Mouse (Mus musculus) forebrain, postnatal 0 days (tissue): ENCODE data around the gene Ssbp2. TPM values are rescaled to one million over a fixed set of nuclear protein-coding genes. Genes with fewer than 3 reads are reported as not detected.

Experiments
- ATAC-seq: fragments of 200-750 bp; cut with Nextera tagmentation; 2 replicates; pipeline ENCODE4 v1.8.0; 2017; ENCODE audit warnings: mild to moderate bottlenecking, moderate library complexity
- DNase-seq: peaks from one replicate; pipeline ENCODE4 v3.0.0-alpha.2; 2015
- H3K27ac ChIP-seq: fragments of 300-500 bp; sonication (generic); 2 replicates; pipeline ENCODE4 v1.5.1; 2014; ENCODE audit warnings: low read depth, mild to moderate bottlenecking, antibody characterized with exemption, low read length, moderate library complexity, mixed read lengths
- H3K27me3 ChIP-seq: fragments of 300-500 bp; sonication (generic); 2 replicates; pipeline ENCODE4 v1.6.1; 2014; ENCODE audit warnings: mild to moderate bottlenecking, low read length, mixed read lengths; ENCODE audit not compliant: insufficient read depth
- H3K36me3 ChIP-seq: fragments of 300-500 bp; sonication (generic); 2 replicates; pipeline ENCODE4 v1.6.1; 2014; ENCODE audit warnings: mild to moderate bottlenecking, moderate library complexity; ENCODE audit not compliant: insufficient read depth
- H3K4me1 ChIP-seq: fragments of 300-500 bp; sonication (generic); 2 replicates; pipeline ENCODE4 v1.6.1; 2014; ENCODE audit warnings: antibody characterized with exemption; ENCODE audit not compliant: insufficient read depth
- H3K4me2 ChIP-seq: fragments of 300-500 bp; sonication (generic); 2 replicates; pipeline ENCODE4 v1.6.1; 2014; ENCODE audit warnings: low read depth, mild to moderate bottlenecking, moderate library complexity
- H3K4me3 ChIP-seq: fragments of 300-500 bp; sonication (generic); 2 replicates; pipeline ENCODE4 v1.5.1; 2014; ENCODE audit warnings: low read depth, low read length, mixed read lengths
- H3K9ac ChIP-seq: fragments of 300-500 bp; sonication (generic); 2 replicates; pipeline ENCODE4 v1.6.1; 2014; ENCODE audit warnings: mild to moderate bottlenecking
- H3K9me3 ChIP-seq: fragments of 300-500 bp; sonication (generic); 2 replicates; pipeline ENCODE4 v1.6.1; 2016; ENCODE audit warnings: low read length
- CTCF ChIP-seq: sonication (generic); IDR thresholded peaks from 2 replicates; pipeline ENCODE4 v1.5.1; 2016; ENCODE audit warnings: antibody characterized with exemption, control low read depth, low read depth
- WGBS: fragments of 180-500 bp; shearing (Covaris S2); extraction: QIAGEN DNeasy Blood & Tissue Kit; methylation state at CpG from one replicate; pipeline ENCODE4 v1.1.7; 2014; 5-methylcytosine and 5-hydroxymethylcytosine counted together
- polyA plus RNA-seq: library from polyadenylated mRNA; unstranded; fragments of >200 nt; fragmentation: Nextera tagmentation; extraction: Ambion mirVana; gene quantifications from 2 replicates; pipeline ENCODE4 v1.2.1, GENCODE M21; 2015
- total RNA-seq: library from RNA; depleted of rRNA; stranded (reverse); fragments of >200 nt; gene quantifications from 2 replicates; pipeline ENCODE4 v1.2.3, GENCODE M21; 2014

The Ssbp2 gene
- total and polyA plus RNA-seq, 2 experiments from 2014 or later: 167 to 249 TPM

GRCm38 (mm10) chr13:91648240-91648639 lies 188.2 kb downstream of the Ssbp2 start:
- H3K27ac ChIP-seq: no peak overlapping the region
- no peak overlapping the region for H3K9ac ChIP-seq
- H3K36me3 ChIP-seq: no peaks in the 10 kb centered on the region
- H3K4me3 ChIP-seq: no peak overlapping the region
- WGBS: 23% methylated on average over 6 of the region's 6 CpGs
- no peaks in the 10 kb centered on the region for H3K4me1 ChIP-seq
- DNase-seq (peak; percentile 58), ATAC-seq (peak; percentile 89)
- TF ChIP-seq CTCF: peak; percentile 68
- no peak overlapping the region for H3K4me2 ChIP-seq
- no peaks in the 10 kb centered on the region for H3K9me3 ChIP-seq
- no peaks in the 10 kb centered on the region for H3K27me3 ChIP-seq

GRCm38 (mm10) chr13:91649926-91650325 lies 189.8 kb downstream of the Ssbp2 start:
- TF ChIP-seq CTCF: no peak

GRCm38 (mm10) chr13:91661068-91661795 lies 201.1 kb downstream of the Ssbp2 start:
- H3K4me2 ChIP-seq: no peak overlapping the region
- 66% methylated on average over 5 of the region's 5 CpGs for WGBS
- H3K4me1 ChIP-seq: no peaks in the 10 kb centered on the region
- H3K4me3 ChIP-seq: no peak overlapping the region
- H3K27me3 ChIP-seq: no peaks in the 10 kb centered on the region
- TF ChIP-seq CTCF: no peak
- no peaks in the 10 kb centered on the region for H3K9me3 ChIP-seq
- H3K27ac ChIP-seq: no peak overlapping the region
- DNase-seq (no peak), ATAC-seq (no peak)
- no peak overlapping the region for H3K9ac ChIP-seq
- no peaks in the 10 kb centered on the region for H3K36me3 ChIP-seq

More at GRCm38 (mm10) chr13:91649926-91650325, 189.8 kb downstream of the Ssbp2 start:
- DNase-seq (no peak), ATAC-seq (no peak; the same call in 1 of the 2 replicates)
- H3K9ac ChIP-seq: no peak overlapping the region
- no peak overlapping the region for H3K4me3 ChIP-seq
- no peak overlapping the region for H3K27ac ChIP-seq
- H3K36me3 ChIP-seq: no peaks in the 10 kb centered on the region
- H3K4me1 ChIP-seq: no peaks in the 10 kb centered on the region
- WGBS: 73% methylated on average over 7 of the region's 7 CpGs
- H3K27me3 ChIP-seq: no peaks in the 10 kb centered on the region
- no peaks in the 10 kb centered on the region for H3K9me3 ChIP-seq
- H3K4me2 ChIP-seq: no peak overlapping the region

- H3K27ac ChIP-seq: no peak overlapping the region
- no peaks in the 10 kb centered on the region for H3K27me3 ChIP-seq
- no peaks in the 10 kb centered on the region for H3K4me1 ChIP-seq
- H3K4me3 ChIP-seq: no peak overlapping the region
- no peaks in the 10 kb centered on the region for H3K36me3 ChIP-seq
- ATAC-seq: no peak
- H3K4me2 ChIP-seq: no peak overlapping the region
- WGBS: 79% methylated on average over 2 of the region's 2 CpGs
- TF ChIP-seq CTCF: no peak
- no peak overlapping the region for H3K9ac ChIP-seq
- no peaks in the 10 kb centered on the region for H3K9me3 ChIP-seq
- DNase-seq: no peak
These were observed 202.7 kb downstream of the Ssbp2 start for GRCm38 (mm10) chr13:91662751-91663150.

- WGBS: 82% methylated on average over 3 of the region's 3 CpGs
- no peaks in the 10 kb centered on the region for H3K9me3 ChIP-seq
- DNase-seq: no peak
- no peaks in the 10 kb centered on the region for H3K4me1 ChIP-seq
- no peak for ATAC-seq
- H3K9ac ChIP-seq: no peak overlapping the region
- no peak overlapping the region for H3K27ac ChIP-seq
- H3K4me3 ChIP-seq: no peak overlapping the region
- no peaks in the 10 kb centered on the region for H3K27me3 ChIP-seq
- TF ChIP-seq CTCF: no peak
- peaks cover 16% of the 10 kb centered on the region for H3K36me3 ChIP-seq
- H3K4me2 ChIP-seq: no peak overlapping the region
These were observed 213.2 kb downstream of the Ssbp2 start for GRCm38 (mm10) chr13:91673241-91673640.

GRCm38 (mm10) chr13:91680764-91681437 lies 220.8 kb downstream of the Ssbp2 start:
- DNase-seq (no peak), ATAC-seq (no peak)
- Histone ChIP-seq H3K4me1 (no peaks in the 10 kb centered on the region), H3K9me3 (no peaks in the 10 kb centered on the region), H3K4me3 (no peak overlapping the region), H3K9ac (no peak overlapping the region), H3K36me3 (peaks cover 4% of the 10 kb centered on the region; the same call in 1 of the 2 replicates), H3K4me2 (no peak overlapping the region), H3K27me3 (no peaks in the 10 kb centered on the region), H3K27ac (no peak overlapping the region)
- WGBS: 94% methylated on average over 8 of the region's 8 CpGs
- no peak for TF ChIP-seq CTCF

GRCm38 (mm10) chr13:91681474-91681873 lies 221.4 kb downstream of the Ssbp2 start:
- H3K36me3 ChIP-seq: peaks cover 4% of the 10 kb centered on the region; the same call in 1 of the 2 replicates

More at GRCm38 (mm10) chr13:91681474-91681873, 221.4 kb downstream of the Ssbp2 start:
- Histone ChIP-seq H3K9ac (no peak overlapping the region), H3K27ac (no peak overlapping the region), H3K4me1 (no peaks in the 10 kb centered on the region), H3K27me3 (no peaks in the 10 kb centered on the region), H3K4me3 (no peak overlapping the region), H3K9me3 (no peaks in the 10 kb centered on the region), H3K4me2 (no peak overlapping the region)
- ATAC-seq (no peak), DNase-seq (no peak)
- TF ChIP-seq CTCF: no peak
- WGBS: 95% methylated on average over 3 of the region's 3 CpGs
